ENCODE assay signal across 8 mouse cellular contexts in the genomic region with DNA sequence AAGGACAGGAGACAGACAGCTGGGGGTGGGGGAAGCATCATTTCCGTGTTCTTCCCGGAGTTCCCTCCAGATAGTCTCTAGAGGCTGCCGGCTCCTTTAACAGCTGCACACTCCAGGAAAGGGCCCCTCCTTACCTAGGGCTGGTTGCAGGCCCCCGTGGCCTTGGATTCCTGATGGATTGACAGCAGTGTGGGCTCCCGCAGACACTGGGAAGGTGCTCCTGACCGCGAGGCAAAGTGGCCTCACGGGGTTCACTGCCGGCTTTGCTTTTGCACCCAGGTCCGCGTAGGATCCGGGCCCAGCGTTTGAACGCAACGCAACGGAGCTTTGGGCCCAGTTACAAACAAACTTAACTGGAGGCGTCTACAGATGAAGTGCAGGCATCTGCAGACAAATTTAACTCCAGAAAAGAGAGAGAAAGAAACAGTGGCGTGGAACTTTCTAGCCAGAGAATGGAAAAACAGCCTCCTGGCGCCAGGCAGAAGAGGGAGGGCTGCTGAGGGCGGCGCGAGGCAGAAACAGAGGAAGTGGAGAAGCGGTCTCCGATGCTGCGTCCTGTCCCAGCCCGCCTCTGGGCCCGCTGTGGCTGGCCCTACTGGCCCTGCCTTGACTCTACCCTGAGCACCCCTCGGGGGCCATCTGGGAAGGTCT. TPM values are rescaled to one million over a fixed set of nuclear protein-coding genes. Genes with fewer than 3 reads are reported as not detected.
A peak's percentile ranks its signal among the peaks of the same experiment; 100 is the strongest.
DNase-seq lines count a peak whose midpoint lies in the region; ATAC-seq and TF ChIP-seq lines count a peak whose summit lies in the region.

A gene (minus strand): TSS at position 524 of the 651 bp plus-strand sequence.

- peak; percentile 65 for DNase-seq in adrenal gland, adult 2 months
- peak; percentile 47 for DNase-seq in hindbrain, embryonic 11.5 days (ENCODE audit: low spot score)
- peak; percentile 62 to 73 for DNase-seq in left cerebral cortex, postnatal 14 days (ENCODE audit: low spot score in 2 of 2)
- peak; percentile 59 to 60 for DNase-seq in right cerebral cortex, postnatal 36 days (ENCODE audit: low spot score in 2 of 2)

- peaks cover 85% of the 10 kb centered on the region for H3K4me1 ChIP-seq in E14TG2a.4 (replicated peaks; ENCODE audit: low read depth, low read length)
- peaks cover 5% of the 10 kb centered on the region; the same call in 1 of the 2 replicates for H3K4me1 ChIP-seq in hindbrain, embryonic 11.5 days (replicated peaks; ENCODE audit: control insufficient read depth, insufficient read depth, low read length)
- peaks cover 69% of the 10 kb centered on the region for H3K4me1 ChIP-seq in megakaryocyte, embryonic 14.5 days

- H3K4me2 ChIP-seq in hindbrain, embryonic 11.5 days (replicated peaks; ENCODE audit: low read depth, low read length), result peak within 1 kb of the TSS; percentile 35

- TF ChIP-seq CTCF in E14TG2a.4 (conservative IDR thresholded peaks at IDR 0.05; ENCODE audit: low read length), result no peak

- no peaks in the 10 kb centered on the region for H3K9me3 ChIP-seq in E14TG2a.4 (ENCODE audit: low read length)
- no peaks in the 10 kb centered on the region for H3K9me3 ChIP-seq in hindbrain, embryonic 11.5 days (ENCODE audit: control insufficient read depth, low read length)
- no peaks in the 10 kb centered on the region for H3K9me3 ChIP-seq in megakaryocyte, embryonic 14.5 days

- H3K9ac ChIP-seq in hindbrain, embryonic 11.5 days (ENCODE audit: low read depth, low read length), result peak within 1 kb of the TSS; percentile 45; the same call in 1 of the 2 replicates

- peaks cover 22% of the 10 kb centered on the region for H3K27me3 ChIP-seq in E14TG2a.4 (ENCODE audit: insufficient read depth, low read length)
- no peaks in the 10 kb centered on the region for H3K27me3 ChIP-seq in hindbrain, embryonic 11.5 days (ENCODE audit: control insufficient read depth, insufficient read depth, low read length)
- H3K27me3 ChIP-seq in megakaryocyte, embryonic 14.5 days (replicated peaks), result peaks cover 31% of the 10 kb centered on the region

- intact Hi-C loops in left cerebral cortex, postnatal 14 days (cut with DNase I), result no loop called here

- H3K4me3 ChIP-seq in E14TG2a.4 (replicated peaks; ENCODE audit: low read length), result peak within 1 kb of the TSS; percentile 75
- peak within 1 kb of the TSS; percentile 18 for H3K4me3 ChIP-seq in hindbrain, embryonic 11.5 days (ENCODE audit: low read depth, low read length)
- H3K4me3 ChIP-seq in megakaryocyte, embryonic 14.5 days (replicated peaks), result peak within 1 kb of the TSS; percentile 93

- peaks cover 20% of the 10 kb centered on the region for H3K36me3 ChIP-seq in E14TG2a.4 (ENCODE audit: insufficient read depth, low read length)
- H3K36me3 ChIP-seq in hindbrain, embryonic 11.5 days (ENCODE audit: control insufficient read depth, insufficient read depth, low read length), result no peaks in the 10 kb centered on the region
- peaks cover 25% of the 10 kb centered on the region for H3K36me3 ChIP-seq in megakaryocyte, embryonic 14.5 days (replicated peaks; ENCODE audit: low read length)

- H3K27ac ChIP-seq in hindbrain, embryonic 11.5 days (ENCODE audit: low read depth, low read length), result no peak within 1 kb of the TSS

- 14% methylated on average over 28 of the region's 28 CpGs for WGBS in hindbrain, embryonic 11.5 days

- peak; percentile 50 for ATAC-seq in frontal cortex, adult (ENCODE audit: low TSS enrichment)
- ATAC-seq in hindbrain, embryonic 11.5 days (ENCODE audit: low FRiP score), result no peak
- ATAC-seq in erythroid progenitor cell, adult 5-6 weeks (replicated peaks; ENCODE audit: low FRiP score, poor library complexity, severe bottlenecking), result no peak

RNA-seq across cellular contexts. Expression of the gene that starts here (rescaled TPM):
- 1 to 10 TPM; 4.0 to 6.0 TPM for total RNA-seq in adrenal gland, adult 2 months (2021)
- 11.4 and 11.9 TPM in 2 replicates for polyA plus RNA-seq in adrenal gland, adult 2 months (2012; rRNA removed)
- 0.42 and 0.78 TPM in 2 replicates for polyA plus RNA-seq in hindbrain, embryonic 11.5 days (2014; fragmentation: Nextera tagmentation; extraction: Ambion mirVana)
- 1 to 10 TPM; 4.9 to 5.6 TPM for total RNA-seq in left cerebral cortex, postnatal 14 days (2021)
- 3.1 and 3.2 TPM in 2 replicates for polyA plus RNA-seq in megakaryocyte, embryonic 14.5 days (2012; ENCODE audit: insufficient read depth, low replicate concordance)
- 1.7 and 4.0 TPM in 2 replicates for total RNA-seq in erythroid progenitor cell, adult 5-6 weeks (2015; ENCODE audit: low replicate concordance)
- total RNA-seq in erythroid progenitor cell, adult 5-6 weeks (2017; ENCODE audit: low replicate concordance), result 0.83 and 1.0 TPM in 2 replicates

Comparison
In these comparisons a context has a peak if more than half of its experiments do, and no peak if none do; other contexts are left out.
1. Peak in DNase-seq, H3K4me3 ChIP-seq, H3K9ac ChIP-seq and H3K4me2 ChIP-seq in hindbrain, embryonic 11.5 days; RNA of the gene not detected or under 1 TPM.
2. H3K4me3 ChIP-seq: peak in every context shown above with its lines; median percentile 93 in megakaryocyte, embryonic 14.5 days; 75 in E14TG2a.4; 18 in hindbrain, embryonic 11.5 days.